Mouse (Mus musculus): ENCODE results near the gene Ccdc85a. TPM values are rescaled to one million over a fixed set of nuclear protein-coding genes. Genes with fewer than 3 reads are reported as not detected.

Ccdc85a gene
- polyA plus RNA-seq, 1 experiment: 0.01 TPM

GRCm38 (mm10) chr11:28543429-28543828, 40.7 kb downstream of the Ccdc85a start:
- Histone ChIP-seq H3K9me3 (ENCODE audit: control insufficient read depth, low read length) (no peaks in the 10 kb centered on the region), H3K4me1 (ENCODE audit: control insufficient read depth) (no peaks in the 10 kb centered on the region), H3K4me3 (replicated peaks) (no peak overlapping the region), H3K36me3 (ENCODE audit: control insufficient read depth) (no peaks in the 10 kb centered on the region), H3K27me3 (ENCODE audit: control insufficient read depth) (no peaks in the 10 kb centered on the region)
- TF ChIP-seq GATA1 (IDR thresholded peaks at IDR 0.05; ENCODE audit: low read length) (no peak), TAL1 (IDR thresholded peaks at IDR 0.05; ENCODE audit: low read length) (no peak)

- Histone ChIP-seq H3K4me3 (replicated peaks) (no peak overlapping the region), H3K36me3 (ENCODE audit: control insufficient read depth) (no peaks in the 10 kb centered on the region), H3K9me3 (ENCODE audit: control insufficient read depth, low read length) (no peaks in the 10 kb centered on the region), H3K4me1 (ENCODE audit: control insufficient read depth) (no peaks in the 10 kb centered on the region), H3K27me3 (ENCODE audit: control insufficient read depth) (no peaks in the 10 kb centered on the region)
- TF ChIP-seq TAL1 (IDR thresholded peaks at IDR 0.05; ENCODE audit: low read length) (no peak), GATA1 (IDR thresholded peaks at IDR 0.05; ENCODE audit: low read length) (no peak)
Observed at GRCm38 (mm10) chr11:28541307-28541706, 42.8 kb downstream of the Ccdc85a start.

DNA sequence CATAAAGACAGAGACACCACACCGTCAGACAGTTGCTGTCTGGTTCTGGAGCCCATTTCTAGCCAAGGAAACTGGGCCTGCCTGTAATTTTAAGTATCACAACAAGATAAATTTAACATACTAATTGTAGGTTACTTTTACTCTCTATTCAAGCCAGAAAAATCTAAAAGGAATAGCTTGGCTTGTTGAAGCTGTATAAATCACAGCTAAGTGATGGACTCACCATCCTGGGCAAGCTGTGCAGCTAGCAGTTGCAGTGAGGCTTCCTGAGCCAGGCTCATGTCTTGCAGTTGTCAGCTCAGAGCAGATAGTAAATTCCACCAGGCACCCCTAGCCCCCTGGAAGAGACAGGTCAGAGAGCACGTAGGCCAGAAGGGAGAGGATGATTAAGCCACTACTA, 50.8 kb downstream of the Ccdc85a start:
- TF ChIP-seq TAL1 (IDR thresholded peaks at IDR 0.05; ENCODE audit: low read length): no peak
- no peak for TF ChIP-seq GATA1 (IDR thresholded peaks at IDR 0.05; ENCODE audit: low read length)

GRCm38 (mm10) chr11:28501190-28501589, 82.9 kb downstream of the Ccdc85a start:
- Histone ChIP-seq H3K36me3 (ENCODE audit: control insufficient read depth) (no peaks in the 10 kb centered on the region), H3K9me3 (ENCODE audit: control insufficient read depth, low read length) (no peaks in the 10 kb centered on the region), H3K4me1 (ENCODE audit: control insufficient read depth) (no peaks in the 10 kb centered on the region), H3K27me3 (ENCODE audit: control insufficient read depth) (no peaks in the 10 kb centered on the region), H3K4me3 (replicated peaks) (no peak overlapping the region)
- TF ChIP-seq TAL1 (IDR thresholded peaks at IDR 0.05; ENCODE audit: low read length): no peak
- no peak for TF ChIP-seq GATA1 (IDR thresholded peaks at IDR 0.05; ENCODE audit: low read length)

More for the DNA sequence above, 50.8 kb downstream of the Ccdc85a start:
- 0 out of 2 replicates have a peak, but pooled peaks cover 4% of the 10 kb centered on the region for H3K9me3 ChIP-seq (ENCODE audit: control insufficient read depth, low read length)
- H3K27me3 ChIP-seq (ENCODE audit: control insufficient read depth): no peaks in the 10 kb centered on the region
- H3K36me3 ChIP-seq (ENCODE audit: control insufficient read depth): no peaks in the 10 kb centered on the region
- H3K4me1 ChIP-seq (ENCODE audit: control insufficient read depth): no peaks in the 10 kb centered on the region
- no peak overlapping the region for H3K4me3 ChIP-seq (replicated peaks)

DNA sequence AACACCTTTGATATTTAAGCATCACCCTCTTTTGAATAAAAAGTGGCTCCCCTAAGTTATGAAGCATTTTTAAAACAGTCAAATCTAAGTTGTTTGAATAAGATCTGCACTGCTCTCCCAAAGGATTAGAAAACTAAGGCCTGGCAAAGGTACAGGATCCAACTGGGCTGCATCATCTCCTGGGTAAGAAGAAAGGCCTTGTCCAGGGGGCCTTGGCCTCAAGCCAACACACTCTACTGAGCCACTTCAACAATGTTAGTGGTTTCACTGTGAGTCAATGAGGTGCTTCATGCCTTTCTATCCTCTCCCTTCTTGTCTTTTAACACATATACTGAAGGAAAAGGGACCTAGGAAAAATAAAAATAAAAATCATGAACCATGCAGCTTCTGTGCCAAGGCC, 87.1 kb downstream of the Ccdc85a start:
- TF ChIP-seq TAL1 (IDR thresholded peaks at IDR 0.05; ENCODE audit: low read length): no peak
- no peak for TF ChIP-seq GATA1 (IDR thresholded peaks at IDR 0.05; ENCODE audit: low read length)
- Histone ChIP-seq H3K27me3 (ENCODE audit: control insufficient read depth) (no peaks in the 10 kb centered on the region), H3K9me3 (ENCODE audit: control insufficient read depth, low read length) (no peaks in the 10 kb centered on the region), H3K36me3 (ENCODE audit: control insufficient read depth) (no peaks in the 10 kb centered on the region), H3K4me1 (ENCODE audit: control insufficient read depth) (no peaks in the 10 kb centered on the region), H3K4me3 (replicated peaks) (no peak overlapping the region)

- no peaks in the 10 kb centered on the region for H3K36me3 ChIP-seq (ENCODE audit: control insufficient read depth)
- no peak overlapping the region for H3K4me3 ChIP-seq (replicated peaks)
- no peaks in the 10 kb centered on the region for H3K9me3 ChIP-seq (ENCODE audit: control insufficient read depth, low read length)
- H3K27me3 ChIP-seq (ENCODE audit: control insufficient read depth): no peaks in the 10 kb centered on the region
- no peaks in the 10 kb centered on the region for H3K4me1 ChIP-seq (ENCODE audit: control insufficient read depth)
- TF ChIP-seq GATA1 (IDR thresholded peaks at IDR 0.05; ENCODE audit: low read length) (no peak), TAL1 (IDR thresholded peaks at IDR 0.05; ENCODE audit: low read length) (no peak)
Observed at GRCm38 (mm10) chr11:28493362-28493761, 90.8 kb downstream of the Ccdc85a start.

DNA sequence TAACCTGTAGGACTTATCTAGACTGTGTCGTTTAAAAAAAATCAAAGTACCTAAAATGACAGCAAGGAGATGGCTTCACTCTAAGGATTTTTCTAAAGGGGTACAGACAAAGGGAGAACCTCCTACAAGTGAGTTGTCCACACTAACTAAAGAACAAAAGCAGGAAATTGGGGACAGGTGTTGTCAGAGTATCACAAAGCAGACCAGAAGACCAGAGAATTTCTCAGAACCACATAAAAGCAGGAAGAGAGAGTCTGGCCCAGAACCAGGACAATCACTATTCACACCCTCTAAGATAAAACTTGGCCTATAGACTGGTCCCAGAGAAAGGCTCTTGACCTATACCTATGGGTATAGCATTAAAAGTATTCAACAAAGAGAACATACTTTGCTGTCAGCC, 92.8 kb downstream of the Ccdc85a start:
- Histone ChIP-seq H3K9me3 (ENCODE audit: control insufficient read depth, low read length) (no peaks in the 10 kb centered on the region), H3K27me3 (ENCODE audit: control insufficient read depth) (no peaks in the 10 kb centered on the region), H3K4me3 (replicated peaks) (no peak overlapping the region), H3K36me3 (ENCODE audit: control insufficient read depth) (no peaks in the 10 kb centered on the region), H3K4me1 (ENCODE audit: control insufficient read depth) (no peaks in the 10 kb centered on the region)
- TF ChIP-seq GATA1 (IDR thresholded peaks at IDR 0.05; ENCODE audit: low read length): no peak
- TF ChIP-seq TAL1 (IDR thresholded peaks at IDR 0.05; ENCODE audit: low read length): no peak

DNA sequence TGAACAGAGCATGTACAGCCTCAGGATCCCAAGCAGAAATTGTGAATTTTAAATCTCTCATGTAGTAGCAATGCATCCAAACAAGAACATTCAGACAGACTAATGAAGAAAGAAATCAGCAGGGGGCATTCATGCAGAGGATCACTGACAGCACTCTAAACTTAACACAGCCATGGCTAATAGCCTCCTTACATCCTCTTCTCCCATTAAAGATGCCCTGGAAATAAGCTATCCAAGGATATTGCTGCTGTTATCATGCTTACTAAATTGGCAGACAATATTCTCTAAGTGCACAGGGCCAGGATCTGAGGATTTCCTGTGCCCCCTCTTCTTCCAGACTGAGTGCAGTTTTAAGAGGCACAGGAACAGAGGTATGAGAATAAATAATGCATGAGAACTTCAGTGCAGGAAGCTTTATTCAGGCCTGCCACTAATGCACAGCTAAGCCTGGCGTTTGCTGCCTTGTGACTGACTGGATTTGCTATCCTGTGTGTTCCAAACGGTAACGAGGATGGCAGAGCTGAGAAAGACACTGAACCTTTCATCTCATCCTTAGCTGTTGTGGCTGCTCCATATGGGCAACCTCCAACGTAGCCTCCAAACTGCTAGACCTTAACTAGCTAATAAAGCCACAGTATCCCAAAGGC, 99.9 kb downstream of the Ccdc85a start:
- TF ChIP-seq TAL1 (IDR thresholded peaks at IDR 0.05; ENCODE audit: low read length) (no peak), GATA1 (IDR thresholded peaks at IDR 0.05; ENCODE audit: low read length) (no peak)
- Histone ChIP-seq H3K36me3 (ENCODE audit: control insufficient read depth) (no peaks in the 10 kb centered on the region), H3K9me3 (ENCODE audit: control insufficient read depth, low read length) (no peaks in the 10 kb centered on the region), H3K27me3 (ENCODE audit: control insufficient read depth) (no peaks in the 10 kb centered on the region), H3K4me3 (replicated peaks) (no peak overlapping the region), H3K4me1 (ENCODE audit: control insufficient read depth) (no peaks in the 10 kb centered on the region)

- no peaks in the 10 kb centered on the region for H3K4me1 ChIP-seq (ENCODE audit: control insufficient read depth)
- TF ChIP-seq GATA1 (IDR thresholded peaks at IDR 0.05; ENCODE audit: low read length) (no peak), TAL1 (IDR thresholded peaks at IDR 0.05; ENCODE audit: low read length) (no peak)
- H3K36me3 ChIP-seq (ENCODE audit: control insufficient read depth): no peaks in the 10 kb centered on the region
Observed at GRCm38 (mm10) chr11:28477088-28477487, 107.0 kb downstream of the Ccdc85a start.

GRCm38 (mm10) chr11:28465726-28466125, 118.4 kb downstream of the Ccdc85a start:
- Histone ChIP-seq H3K4me1 (ENCODE audit: control insufficient read depth) (no peaks in the 10 kb centered on the region), H3K36me3 (ENCODE audit: control insufficient read depth) (no peaks in the 10 kb centered on the region), H3K27me3 (ENCODE audit: control insufficient read depth) (no peaks in the 10 kb centered on the region), H3K9me3 (ENCODE audit: control insufficient read depth, low read length) (no peaks in the 10 kb centered on the region), H3K4me3 (replicated peaks) (no peak overlapping the region)
- TF ChIP-seq TAL1 (IDR thresholded peaks at IDR 0.05; ENCODE audit: low read length) (no peak), GATA1 (IDR thresholded peaks at IDR 0.05; ENCODE audit: low read length) (no peak)

More at GRCm38 (mm10) chr11:28477088-28477487, 107.0 kb downstream of the Ccdc85a start:
- Histone ChIP-seq H3K27me3 (ENCODE audit: control insufficient read depth) (no peaks in the 10 kb centered on the region), H3K9me3 (ENCODE audit: control insufficient read depth, low read length) (no peaks in the 10 kb centered on the region), H3K4me3 (replicated peaks) (no peak overlapping the region)

Data from erythroblast, embryonic 14.5 days (primary cell).